Mouse (Mus musculus) E14TG2a.4 (cell line): ENCODE measurements around the gene Kansl3.

Experiments used
- H3K27me3 ChIP-seq: 2 replicates; pipeline ENCODE4 v1.6.1; 2014; ENCODE audit warnings: low read length, control low read depth; ENCODE audit not compliant: insufficient read depth
- H3K36me3 ChIP-seq: 2 replicates; pipeline ENCODE4 v1.6.1; 2014; ENCODE audit warnings: low read length, control low read depth; ENCODE audit not compliant: insufficient read depth
- H3K4me1 ChIP-seq: replicated peaks from 2 replicates; pipeline ENCODE4 v1.6.1; 2014; ENCODE audit warnings: low read depth, low read length, control low read depth
- H3K4me3 ChIP-seq: replicated peaks from 2 replicates; pipeline ENCODE4 v1.5.1; 2014; ENCODE audit warnings: mild to moderate bottlenecking, low read length
- H3K9me3 ChIP-seq: 2 replicates; pipeline ENCODE4 v1.6.1; 2014; ENCODE audit warnings: low read length, control low read depth
- CTCF ChIP-seq: conservative IDR thresholded peaks from 2 replicates; pipeline ENCODE4 v1.5.1; 2014; ENCODE audit warnings: low read length
- NANOG ChIP-seq: IDR thresholded peaks from 2 replicates; pipeline ENCODE4 v1.6.1; 2014; ENCODE audit warnings: borderline replicate concordance, low read length, mixed read lengths
- POU5F1 ChIP-seq: IDR thresholded peaks from 2 replicates; pipeline ENCODE4 v1.6.1; 2014; ENCODE audit warnings: low read length, borderline replicate concordance

Gene Kansl3

GRCm38 (mm10) chr1:36302273-36302672 lies 66.7 kb downstream of the Kansl3 start:
- Histone ChIP-seq H3K4me3 (no peak overlapping the region), H3K27me3 (peaks cover 73% of the 10 kb centered on the region), H3K9me3 (no peaks in the 10 kb centered on the region), H3K4me1 (peaks cover 30% of the 10 kb centered on the region), H3K36me3 (no peaks in the 10 kb centered on the region)
- TF ChIP-seq POU5F1 (no peak), CTCF (no peak), NANOG (no peak)

GRCm38 (mm10) chr1:36300486-36300885 lies 68.5 kb downstream of the Kansl3 start:
- TF ChIP-seq CTCF, result no peak
- TF ChIP-seq POU5F1, result no peak
- no peak for TF ChIP-seq NANOG
- H3K27me3 ChIP-seq, result peaks cover 82% of the 10 kb centered on the region
- H3K4me3 ChIP-seq, result no peak overlapping the region
- H3K9me3 ChIP-seq, result no peaks in the 10 kb centered on the region
- no peaks in the 10 kb centered on the region for H3K36me3 ChIP-seq
- H3K4me1 ChIP-seq, result peaks cover 31% of the 10 kb centered on the region

GRCm38 (mm10) chr1:36299676-36300075 lies 69.3 kb downstream of the Kansl3 start:
- H3K36me3 ChIP-seq, result no peaks in the 10 kb centered on the region
- no peak for TF ChIP-seq CTCF
- no peak for TF ChIP-seq POU5F1
- no peak for TF ChIP-seq NANOG

GRCm38 (mm10) chr1:36299126-36299525 lies 69.9 kb downstream of the Kansl3 start:
- Histone ChIP-seq H3K9me3 (no peaks in the 10 kb centered on the region), H3K27me3 (peaks cover 78% of the 10 kb centered on the region), H3K4me1 (peaks cover 24% of the 10 kb centered on the region), H3K4me3 (no peak overlapping the region), H3K36me3 (no peaks in the 10 kb centered on the region)
- TF ChIP-seq POU5F1 (no peak), CTCF (no peak), NANOG (no peak)

More at GRCm38 (mm10) chr1:36299676-36300075, 69.3 kb downstream of the Kansl3 start:
- peaks cover 27% of the 10 kb centered on the region for H3K4me1 ChIP-seq
- H3K4me3 ChIP-seq, result no peak overlapping the region
- peaks cover 82% of the 10 kb centered on the region for H3K27me3 ChIP-seq
- H3K9me3 ChIP-seq, result no peaks in the 10 kb centered on the region

GRCm38 (mm10) chr1:36298107-36298506 lies 70.9 kb downstream of the Kansl3 start:
- Histone ChIP-seq H3K27me3 (peaks cover 72% of the 10 kb centered on the region), H3K9me3 (no peaks in the 10 kb centered on the region)

GRCm38 (mm10) chr1:36296466-36297149 lies 72.4 kb downstream of the Kansl3 start:
- H3K9me3 ChIP-seq, result no peaks in the 10 kb centered on the region
- H3K4me1 ChIP-seq, result peaks cover 19% of the 10 kb centered on the region
- H3K27me3 ChIP-seq, result peaks cover 58% of the 10 kb centered on the region
- no peak for TF ChIP-seq POU5F1
- no peak for TF ChIP-seq NANOG
- no peak for TF ChIP-seq CTCF
- no peaks in the 10 kb centered on the region for H3K36me3 ChIP-seq
- H3K4me3 ChIP-seq, result no peak overlapping the region

More at GRCm38 (mm10) chr1:36298107-36298506, 70.9 kb downstream of the Kansl3 start:
- H3K4me3 ChIP-seq, result no peak overlapping the region
- H3K36me3 ChIP-seq, result no peaks in the 10 kb centered on the region
- TF ChIP-seq NANOG, result no peak
- TF ChIP-seq POU5F1, result no peak
- no peak for TF ChIP-seq CTCF
- peaks cover 24% of the 10 kb centered on the region for H3K4me1 ChIP-seq

GRCm38 (mm10) chr1:36294402-36294801 lies 74.6 kb downstream of the Kansl3 start:
- H3K4me1 ChIP-seq, result peaks cover 19% of the 10 kb centered on the region
- no peak for TF ChIP-seq NANOG
- no peak for TF ChIP-seq POU5F1
- no peak for TF ChIP-seq CTCF
- H3K36me3 ChIP-seq, result no peaks in the 10 kb centered on the region
- no peak overlapping the region for H3K4me3 ChIP-seq
- peaks cover 37% of the 10 kb centered on the region for H3K27me3 ChIP-seq
- H3K9me3 ChIP-seq, result no peaks in the 10 kb centered on the region

GRCm38 (mm10) chr1:36293470-36293869 lies 75.5 kb downstream of the Kansl3 start:
- Histone ChIP-seq H3K4me1 (peaks cover 12% of the 10 kb centered on the region), H3K36me3 (no peaks in the 10 kb centered on the region), H3K9me3 (no peaks in the 10 kb centered on the region), H3K4me3 (no peak overlapping the region), H3K27me3 (peaks cover 28% of the 10 kb centered on the region)
- TF ChIP-seq NANOG (no peak), CTCF (no peak), POU5F1 (no peak)
